Mouse (Mus musculus) CD4-positive, CD25-positive, alpha-beta regulatory T cell, adult 2 months (primary cell): Measurements from ENCODE around the gene Krt26.
A peak's percentile ranks its signal among the peaks of the same experiment; 100 is the strongest.

Experiments used
- DNase-seq: peaks from one replicate; pipeline ENCODE4 v3.0.0-alpha.2; 2012; ENCODE audit warnings: low read depth, low spot score

The Krt26 gene

DNA sequence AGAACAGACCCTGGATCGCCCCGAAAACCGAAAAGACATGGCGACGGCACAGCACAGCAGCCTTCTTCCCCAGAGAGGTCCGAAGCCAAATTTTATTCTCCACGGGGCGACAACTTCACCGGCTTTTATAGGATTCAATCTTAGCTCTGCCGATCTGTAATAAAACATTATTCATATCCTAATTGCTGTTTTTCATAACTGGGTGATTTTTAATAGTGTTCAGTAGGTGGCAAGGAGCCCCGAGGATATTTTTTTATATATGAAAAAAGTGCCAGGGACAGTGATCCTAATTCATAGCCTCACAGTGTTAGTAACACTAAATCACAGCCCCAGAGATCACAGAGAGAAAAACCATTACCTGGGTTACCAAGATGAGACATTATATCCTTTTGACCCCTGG lies at the start of gene Krt26:
TSS of gene Krt26 (minus strand) at position 101 of the 400 bp plus-strand sequence.
- DNase-seq = no peak

- DNase-seq = peak; percentile 82
Observed at GRCm38 (mm10) chr11:99385813-99386721, 48.3 kb upstream of the Krt26 start.

DNA sequence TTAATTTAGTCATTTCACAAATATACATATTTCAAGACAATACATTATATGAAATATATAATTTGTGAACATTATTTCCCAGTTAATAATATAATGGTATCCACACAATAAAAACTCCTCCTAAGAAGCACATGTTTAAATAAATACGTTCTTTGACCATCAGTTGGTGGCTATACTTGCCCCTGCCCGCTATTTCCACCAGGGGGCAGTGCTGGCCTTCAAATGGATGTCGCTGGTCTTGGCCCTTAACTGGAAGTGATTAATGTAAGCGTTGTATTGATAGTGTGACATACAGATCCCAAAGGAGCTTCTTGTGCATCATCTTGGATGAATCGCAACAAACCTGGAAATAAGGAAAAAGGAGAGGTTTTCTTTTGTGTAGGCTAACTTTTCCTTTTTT lies 41.8 kb upstream of the Krt26 start:
- peak; percentile 86 for DNase-seq

- DNase-seq = no peak
Observed at GRCm38 (mm10) chr11:99374803-99375202, 37.0 kb upstream of the Krt26 start, which contains the start of gene Krt28. Krt28 (minus strand) TSS chr11:99374903.

- DNase-seq = peak; percentile 17
Observed at GRCm38 (mm10) chr11:99369853-99370451, 32.2 kb upstream of the Krt26 start.

DNA sequence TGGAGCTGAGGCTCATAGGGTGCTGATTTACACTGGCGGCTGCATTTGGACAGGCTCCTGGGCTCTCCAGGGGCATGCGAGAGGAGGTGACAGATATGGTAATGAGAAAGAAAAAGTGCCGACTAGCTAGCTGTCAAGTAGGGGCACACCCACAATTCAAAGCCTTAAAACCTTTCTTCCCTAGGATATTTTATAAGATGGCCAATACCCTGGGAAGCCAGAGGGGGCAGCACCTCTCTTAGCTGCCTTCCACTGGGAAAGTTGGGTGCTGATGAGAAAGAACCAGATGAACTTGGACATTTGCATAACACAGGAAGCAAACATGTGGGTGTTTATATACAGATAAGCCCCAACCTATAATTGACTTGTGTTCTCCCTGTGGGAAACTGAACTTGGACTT lies 31.5 kb upstream of the Krt26 start:
- DNase-seq = no peak

DNA sequence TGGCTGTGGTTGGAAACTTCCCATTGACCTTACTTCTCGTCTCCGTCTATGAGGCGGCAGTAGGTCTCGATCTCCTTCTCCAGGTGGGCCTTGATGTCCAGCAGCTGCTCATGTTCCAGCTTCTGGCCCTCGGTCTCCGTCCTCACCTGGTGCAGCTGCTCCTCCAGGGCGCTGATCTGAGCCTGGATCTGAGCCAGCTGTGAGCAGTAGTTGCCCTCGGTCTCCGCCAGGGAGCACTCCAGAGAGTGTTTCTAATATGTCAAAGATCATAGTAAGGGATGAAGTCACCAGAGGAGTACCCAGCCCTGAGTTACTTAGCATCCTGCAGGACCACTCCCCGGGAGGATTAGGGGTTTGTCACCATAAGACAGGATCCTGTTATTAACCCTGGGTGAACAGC lies 29.0 kb upstream of the Krt26 start:
- DNase-seq = peak; percentile 16

- peak; percentile 56 for DNase-seq
Observed at GRCm38 (mm10) chr11:99364412-99364811, 26.6 kb upstream of the Krt26 start.

GRCm38 (mm10) chr11:99361423-99361822 lies 23.7 kb upstream of the Krt26 start:
- no peak for DNase-seq

- no peak for DNase-seq
Observed at GRCm38 (mm10) chr11:99351004-99351403, 13.2 kb upstream of the Krt26 start, which contains the start of gene Krt27. Krt27 (minus strand) TSS chr11:99351104.

DNA sequence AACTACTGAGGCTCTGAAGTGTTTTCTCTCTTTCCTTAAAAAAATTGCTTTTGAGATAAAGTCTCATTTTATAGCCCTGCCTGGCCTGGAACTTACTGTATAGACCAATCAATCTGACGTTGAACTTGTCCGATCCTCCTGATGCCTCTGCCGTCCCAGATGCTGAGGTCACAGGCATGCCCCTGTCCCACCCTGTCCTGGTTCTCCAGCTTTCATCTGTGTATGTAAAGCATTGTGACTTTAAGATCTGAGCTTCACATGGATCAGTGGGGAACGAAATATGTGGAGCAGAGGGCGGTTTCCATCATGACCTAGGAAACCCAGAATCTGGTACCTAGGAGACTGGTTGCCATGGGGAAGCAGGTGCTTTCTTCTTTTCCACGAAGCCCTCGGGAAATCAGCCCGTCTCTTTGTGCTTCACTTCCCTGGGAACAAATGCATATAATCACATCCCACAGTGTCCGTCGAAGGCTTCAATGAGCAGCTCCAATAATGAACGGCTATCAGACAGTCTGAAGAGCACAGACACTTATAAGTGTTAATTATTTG lies 1.6 kb upstream of the Krt26 start:
- no peak for DNase-seq

- no peak for DNase-seq
Observed at GRCm38 (mm10) chr11:99333426-99333825, 4.3 kb downstream of the Krt26 start.

- DNase-seq = no peak
Observed at GRCm38 (mm10) chr11:99329655-99330054, 8.1 kb downstream of the Krt26 start.

GRCm38 (mm10) chr11:99322851-99323250 lies 14.9 kb downstream of the Krt26 start, which contains the start of gene Krt25:
Krt25 (minus strand) TSS chr11:99322951.
- DNase-seq = no peak

GRCm38 (mm10) chr11:99321094-99321493 lies 16.7 kb downstream of the Krt26 start:
- DNase-seq = no peak

GRCm38 (mm10) chr11:99319127-99319526 lies 18.6 kb downstream of the Krt26 start:
- DNase-seq = no peak

DNA sequence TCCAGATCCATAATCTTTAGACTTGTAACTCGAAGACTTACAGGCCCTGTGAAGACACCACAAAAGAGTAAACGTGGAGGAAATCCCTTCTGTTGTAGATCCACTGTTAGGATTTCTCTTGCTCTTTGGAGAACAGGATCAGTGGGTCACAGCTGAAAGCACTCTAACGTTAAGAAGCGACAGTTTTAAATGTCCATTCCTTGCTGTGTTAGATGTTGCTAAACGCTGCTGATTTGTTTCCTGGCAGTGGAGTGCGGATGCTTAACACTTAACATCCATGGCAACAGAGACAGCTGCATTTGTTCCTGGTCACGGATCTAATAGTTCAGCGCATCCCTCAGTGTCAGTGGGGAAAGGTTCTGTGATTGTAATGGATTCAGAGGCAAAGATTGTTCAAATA lies 21.2 kb downstream of the Krt26 start:
- no peak for DNase-seq

- no peak for DNase-seq
Observed at GRCm38 (mm10) chr11:99314594-99314993, 23.2 kb downstream of the Krt26 start.

DNA sequence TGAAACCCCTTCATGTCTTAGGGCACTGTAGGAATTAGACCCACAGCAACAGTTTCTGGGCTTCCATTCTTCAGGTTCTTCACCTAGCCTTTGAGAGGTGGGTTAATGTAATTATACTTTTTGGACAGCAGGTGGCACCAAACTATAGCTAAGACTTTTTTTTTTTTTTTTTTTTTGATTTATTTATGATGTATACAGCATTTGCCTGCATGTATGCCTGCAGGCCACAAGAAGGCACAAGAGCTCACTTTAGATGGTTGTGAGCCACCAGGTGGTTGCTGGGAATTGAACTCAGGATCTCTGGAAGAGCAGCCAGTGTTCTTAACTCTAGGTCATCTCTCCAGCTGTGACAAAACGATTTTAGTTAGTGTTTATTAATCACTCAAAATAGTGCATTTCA lies 26.9 kb downstream of the Krt26 start:
- DNase-seq = peak; percentile 81

- peak; percentile 87 for DNase-seq
Observed at GRCm38 (mm10) chr11:99307579-99307978, 30.2 kb downstream of the Krt26 start.

GRCm38 (mm10) chr11:99295039-99295438 lies 42.7 kb downstream of the Krt26 start:
- DNase-seq = peak; percentile 43

DNA sequence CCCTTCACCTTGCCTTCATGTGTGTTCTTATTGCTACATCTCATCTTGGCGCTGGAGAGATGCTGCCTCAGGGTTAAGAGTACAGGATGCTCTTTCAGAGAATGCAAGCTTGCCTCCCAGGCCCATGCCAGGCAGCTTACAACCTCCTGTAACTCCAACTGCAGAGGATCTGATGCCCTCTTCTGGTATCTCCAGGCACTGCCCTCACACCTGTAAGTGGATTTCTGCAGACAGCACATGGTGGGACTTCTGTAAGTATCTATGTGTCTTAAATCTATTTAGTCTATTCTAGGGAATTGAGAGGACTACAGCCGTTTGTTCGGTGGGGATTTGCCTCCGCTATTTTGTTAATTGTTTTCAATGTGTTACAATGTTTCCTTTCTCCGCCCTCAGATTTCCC lies 44.9 kb downstream of the Krt26 start:
- DNase-seq = peak; percentile 85
